Mouse (Mus musculus): ENCODE measurements at regions not wholly inside any gene's neighbourhood (a gene's known extent, or its start where the extent isn't known, plus 50 kb on each side); places are given as distances from the start of the nearest gene placed in this dataset.
"Not testable (repeated sequence)": the region's sequence is repeated elsewhere in the genome, so short reads cannot be mapped to it uniquely, and the experiment has no call there.

GRCm38 (mm10) chr1:184191325-184191724 lies 157.2 kb upstream of the 1700056E22Rik start:
- TF ChIP-seq CTCF (IDR thresholded peaks at IDR 0.05; ENCODE audit: low read depth, low read length) (no peak), POLR2A (IDR thresholded peaks at IDR 0.05; ENCODE audit: borderline replicate concordance, low read depth, low read length) (no peak)
- no peaks in the 10 kb centered on the region for H3K4me1 ChIP-seq (ENCODE audit: control insufficient read depth, insufficient read depth, low read length)
- no peak overlapping the region for H3K4me3 ChIP-seq (ENCODE audit: insufficient read depth, low read length)
- no peak overlapping the region for H3K27ac ChIP-seq (ENCODE audit: insufficient read depth, low read depth, low read length)

DNA sequence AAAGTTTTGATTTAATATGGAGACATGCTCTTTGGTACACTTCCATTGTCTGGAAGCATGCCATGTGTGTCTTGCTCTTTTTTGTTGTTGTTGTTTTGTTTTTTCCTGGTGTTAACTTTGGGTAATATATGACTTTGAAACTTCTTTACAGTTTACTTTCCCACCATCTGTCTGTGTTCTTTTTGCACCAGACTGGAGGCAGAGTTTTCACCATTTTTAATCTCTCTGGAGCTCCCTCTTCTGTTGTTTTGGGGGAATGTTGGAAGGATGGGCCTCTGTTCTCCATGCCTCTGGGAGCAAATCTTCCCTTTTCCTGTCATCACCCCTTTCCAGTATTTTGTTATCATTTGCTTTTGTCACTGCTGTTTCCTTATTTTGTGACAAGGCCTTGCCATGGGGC lies 153.5 kb upstream of the 1700056E22Rik start:
- Histone ChIP-seq H3K4me3 (ENCODE audit: insufficient read depth, low read length) (no peak overlapping the region), H3K27ac (ENCODE audit: insufficient read depth, low read depth, low read length) (no peak overlapping the region), H3K4me1 (ENCODE audit: control insufficient read depth, insufficient read depth, low read length) (no peaks in the 10 kb centered on the region)
- TF ChIP-seq POLR2A (IDR thresholded peaks at IDR 0.05; ENCODE audit: borderline replicate concordance, low read depth, low read length) = no peak
- TF ChIP-seq CTCF (IDR thresholded peaks at IDR 0.05; ENCODE audit: low read depth, low read length) = no peak

GRCm38 (mm10) chr1:184182163-184182562 lies 148.1 kb upstream of the 1700056E22Rik start:
- no peak overlapping the region for H3K4me3 ChIP-seq (ENCODE audit: insufficient read depth, low read length)
- TF ChIP-seq CTCF (IDR thresholded peaks at IDR 0.05; ENCODE audit: low read depth, low read length) (no peak), POLR2A (IDR thresholded peaks at IDR 0.05; ENCODE audit: borderline replicate concordance, low read depth, low read length) (no peak)
- H3K4me1 ChIP-seq (ENCODE audit: control insufficient read depth, insufficient read depth, low read length) = no peaks in the 10 kb centered on the region
- no peak overlapping the region for H3K27ac ChIP-seq (ENCODE audit: insufficient read depth, low read depth, low read length)

- not testable (repeated sequence) for H3K4me1 ChIP-seq (ENCODE audit: control insufficient read depth, insufficient read depth, low read length); H3K27ac ChIP-seq (ENCODE audit: insufficient read depth, low read depth, low read length)
These were observed 140.3 kb upstream of the 1700056E22Rik start for GRCm38 (mm10) chr1:184174416-184174815.

GRCm38 (mm10) chr1:184173739-184174138 lies 139.6 kb upstream of the 1700056E22Rik start:
- H3K4me1 ChIP-seq (ENCODE audit: control insufficient read depth, insufficient read depth, low read length) = peaks cover 6% of the 10 kb centered on the region
- no peak overlapping the region for H3K27ac ChIP-seq (ENCODE audit: insufficient read depth, low read depth, low read length)
- TF ChIP-seq POLR2A (IDR thresholded peaks at IDR 0.05; ENCODE audit: borderline replicate concordance, low read depth, low read length) (no peak), CTCF (IDR thresholded peaks at IDR 0.05; ENCODE audit: low read depth, low read length) (no peak)
- no peak overlapping the region for H3K4me3 ChIP-seq (ENCODE audit: insufficient read depth, low read length)

More at GRCm38 (mm10) chr1:184174416-184174815, 140.3 kb upstream of the 1700056E22Rik start:
- not testable (repeated sequence) for H3K4me3 ChIP-seq (ENCODE audit: insufficient read depth, low read length)

DNA sequence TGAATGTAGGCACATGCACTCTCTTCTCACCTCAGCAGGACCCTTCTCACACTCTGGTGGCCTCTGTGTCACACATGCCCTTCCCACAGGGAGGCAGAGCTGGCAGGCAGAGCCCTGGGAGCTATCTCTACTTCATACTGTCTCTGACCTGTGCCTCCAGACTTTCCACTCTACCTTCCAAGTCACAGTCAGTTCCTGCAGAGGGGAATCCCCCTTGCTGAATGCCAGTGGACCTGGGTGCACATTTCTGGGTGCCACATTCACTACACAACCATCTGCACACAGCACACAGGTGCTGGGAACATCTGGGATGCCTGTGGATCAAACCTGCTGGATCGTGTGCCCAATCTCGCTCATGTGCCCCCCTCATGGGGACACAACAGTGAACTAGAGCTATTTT lies 138.9 kb upstream of the 1700056E22Rik start:
- H3K4me1 ChIP-seq (ENCODE audit: control insufficient read depth, insufficient read depth, low read length) = peaks cover 6% of the 10 kb centered on the region
- no peak overlapping the region for H3K27ac ChIP-seq (ENCODE audit: insufficient read depth, low read depth, low read length)
- no peak overlapping the region for H3K4me3 ChIP-seq (ENCODE audit: insufficient read depth, low read length)
- TF ChIP-seq CTCF (IDR thresholded peaks at IDR 0.05; ENCODE audit: low read depth, low read length) (no peak), POLR2A (IDR thresholded peaks at IDR 0.05; ENCODE audit: borderline replicate concordance, low read depth, low read length) (no peak)

- Histone ChIP-seq H3K27ac (ENCODE audit: insufficient read depth, low read depth, low read length) (no peak overlapping the region), H3K4me1 (ENCODE audit: control insufficient read depth, insufficient read depth, low read length) (peaks cover 6% of the 10 kb centered on the region), H3K4me3 (ENCODE audit: insufficient read depth, low read length) (no peak overlapping the region)
- TF ChIP-seq POLR2A (IDR thresholded peaks at IDR 0.05; ENCODE audit: borderline replicate concordance, low read depth, low read length) = no peak
- no peak for TF ChIP-seq CTCF (IDR thresholded peaks at IDR 0.05; ENCODE audit: low read depth, low read length)
These were observed 137.5 kb upstream of the 1700056E22Rik start for GRCm38 (mm10) chr1:184171601-184172000.

- Histone ChIP-seq H3K4me1 (ENCODE audit: control insufficient read depth, insufficient read depth, low read length) (peaks cover 6% of the 10 kb centered on the region), H3K27ac (ENCODE audit: insufficient read depth, low read depth, low read length) (no peak overlapping the region), H3K4me3 (ENCODE audit: insufficient read depth, low read length) (no peak overlapping the region)
- TF ChIP-seq POLR2A (IDR thresholded peaks at IDR 0.05; ENCODE audit: borderline replicate concordance, low read depth, low read length) (no peak), CTCF (IDR thresholded peaks at IDR 0.05; ENCODE audit: low read depth, low read length) (no peak)
These were observed 136.8 kb upstream of the 1700056E22Rik start for GRCm38 (mm10) chr1:184170926-184171325.

- Histone ChIP-seq H3K27ac (ENCODE audit: insufficient read depth, low read depth, low read length) (no peak overlapping the region), H3K4me1 (ENCODE audit: control insufficient read depth, insufficient read depth, low read length) (peaks cover 6% of the 10 kb centered on the region), H3K4me3 (ENCODE audit: insufficient read depth, low read length) (no peak overlapping the region)
- TF ChIP-seq POLR2A (IDR thresholded peaks at IDR 0.05; ENCODE audit: borderline replicate concordance, low read depth, low read length) = no peak
- no peak for TF ChIP-seq CTCF (IDR thresholded peaks at IDR 0.05; ENCODE audit: low read depth, low read length)
These were observed 135.9 kb upstream of the 1700056E22Rik start for GRCm38 (mm10) chr1:184169967-184170366.

DNA sequence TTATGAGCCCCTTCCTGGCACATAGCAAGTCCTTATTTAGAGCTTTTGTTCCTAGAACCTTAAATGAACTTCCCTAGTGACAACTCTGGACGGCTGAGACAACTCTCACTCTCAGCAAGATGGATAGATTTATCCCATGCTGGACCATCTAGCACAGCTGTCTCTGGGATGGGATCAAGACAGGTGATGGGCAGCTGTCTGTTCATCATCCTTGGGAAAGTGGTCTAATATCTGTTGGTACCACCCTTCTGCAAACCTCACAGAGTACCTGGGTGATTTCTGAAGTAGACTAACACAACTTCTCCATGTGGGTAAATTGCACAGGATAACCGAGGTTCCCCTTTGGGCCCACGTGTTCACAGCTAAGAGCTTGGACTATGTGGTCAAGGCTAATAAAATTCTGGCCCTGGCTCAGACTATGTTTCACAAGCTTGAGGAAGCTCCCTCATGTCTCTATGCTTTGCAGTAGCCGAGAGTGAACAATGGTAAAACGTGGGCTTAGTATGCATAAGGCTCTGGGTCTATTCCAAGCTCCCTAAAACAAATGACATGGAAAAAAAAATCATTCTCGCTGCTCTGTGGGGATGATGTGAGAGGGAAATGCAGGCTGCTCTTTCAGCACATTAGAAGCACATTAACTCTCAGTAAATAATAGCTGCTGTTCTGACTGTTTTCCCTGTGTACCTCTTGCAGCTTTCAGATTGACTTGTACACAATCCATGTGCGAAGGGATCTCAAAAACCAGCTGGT lies 135.1 kb upstream of the 1700056E22Rik start:
- H3K27ac ChIP-seq (ENCODE audit: insufficient read depth, low read depth, low read length) = no peak overlapping the region
- no peak overlapping the region for H3K4me3 ChIP-seq (ENCODE audit: insufficient read depth, low read length)
- TF ChIP-seq CTCF (IDR thresholded peaks at IDR 0.05; ENCODE audit: low read depth, low read length) = no peak
- TF ChIP-seq POLR2A (IDR thresholded peaks at IDR 0.05; ENCODE audit: borderline replicate concordance, low read depth, low read length) = no peak
- H3K4me1 ChIP-seq (ENCODE audit: control insufficient read depth, insufficient read depth, low read length) = peaks cover 5% of the 10 kb centered on the region

All from bone marrow macrophage, adult 2 months (primary cell).